Mouse (Mus musculus) testis, adult 2 months (tissue): ENCODE results near the gene Tlr5.

Experiments used
- CTCF ChIP-seq: fragments of 200-500 bp; IDR thresholded peaks from 2 replicates; pipeline ENCODE4 v1.5.1; 2012; ENCODE audit warnings: low read depth, mild to moderate bottlenecking, inconsistent platforms, low read length, moderate library complexity; ENCODE audit not compliant: control insufficient read depth, insufficient read depth, insufficient replicate concordance
- POLR2A ChIP-seq: fragments of 200-500 bp; IDR thresholded peaks from 2 replicates; pipeline ENCODE4 v1.6.1; 2012; ENCODE audit warnings: low read depth, mild to moderate bottlenecking, inconsistent platforms, low read length, moderate library complexity; ENCODE audit not compliant: control insufficient read depth

- no peak for TF ChIP-seq POLR2A
- no peak for TF ChIP-seq CTCF
Measured at GRCm38 (mm10) chr1:182954287-182955046, at the start of gene Tlr5.
